Mouse (Mus musculus) MEL (cell line): ENCODE measurements around the gene Pir. TPM values are rescaled to one million over a fixed set of nuclear protein-coding genes. Genes with fewer than 3 reads are reported as not detected.

Experiments used
- DNase-seq: peaks from one replicate; pipeline ENCODE4 v3.0.0; 2011; ENCODE audit warnings: low read depth, low spot score
- H3K27ac ChIP-seq: 2 replicates; pipeline ENCODE4 v1.5.1; 2012; ENCODE audit warnings: low read depth, mild to moderate bottlenecking, control low read depth, low read length, moderate library complexity; ENCODE audit not compliant: control insufficient read depth
- H3K27me3 ChIP-seq, 2 experiments: fragments of 150-350 bp in 1 of 2; sonication (generic) in 1 of 2; 2 replicates each; pipeline ENCODE4 v1.6.1; 2012; ENCODE audit warnings: low read length in 2 of 2, mild to moderate bottlenecking in 2 of 2, improper control_type of control experiment in 1 of 2, moderate library complexity in 1 of 2; ENCODE audit not compliant: insufficient read depth in 2 of 2, control insufficient read depth in 1 of 2
- H3K36me3 ChIP-seq, 2 experiments: 2 replicates each; pipeline ENCODE4 v1.6.1; 2012 to 2014; ENCODE audit warnings: low read length in 2 of 2, improper control_type of control experiment in 1 of 2, inconsistent platforms in 1 of 2, mild to moderate bottlenecking in 1 of 2; ENCODE audit not compliant: insufficient read depth in 2 of 2, control insufficient read depth in 1 of 2
- H3K4me1 ChIP-seq, 2 experiments: fragments of 150-350 bp in 1 of 2; sonication (generic) in 1 of 2; 2 replicates each; pipeline ENCODE4 v1.6.1; 2012; ENCODE audit warnings: low read length in 2 of 2, improper control_type of control experiment in 1 of 2, mild to moderate bottlenecking in 1 of 2; ENCODE audit not compliant: insufficient read depth in 2 of 2, control insufficient read depth in 1 of 2
- H3K4me3 ChIP-seq, 2 experiments: fragments of 150-350 bp in 1 of 2; sonication (generic) in 1 of 2; 2 replicates each; pipeline ENCODE4 v1.5.1; 2012; ENCODE audit warnings: low read depth in 2 of 2, low read length in 2 of 2, mild to moderate bottlenecking in 2 of 2, moderate library complexity in 2 of 2, control low read depth in 1 of 2, improper control_type of control experiment in 1 of 2; ENCODE audit not compliant: control insufficient read depth in 1 of 2, insufficient read depth in 1 of 2
- H3K79me2 ChIP-seq: 2 replicates; pipeline ENCODE4 v1.6.1; 2012; ENCODE audit warnings: mild to moderate bottlenecking, low read length, moderate library complexity; ENCODE audit not compliant: control insufficient read depth, poor library complexity, insufficient read depth
- H3K9ac ChIP-seq: 2 replicates; pipeline ENCODE4 v1.6.1; 2012; ENCODE audit warnings: low read depth, mild to moderate bottlenecking, control low read depth, low read length, moderate library complexity; ENCODE audit not compliant: control insufficient read depth, poor library complexity, severe bottlenecking
- H3K9me3 ChIP-seq: fragments of 150-350 bp; sonication (generic); replicated peaks from 2 replicates; pipeline ENCODE4 v1.6.1; 2012; ENCODE audit warnings: mild to moderate bottlenecking, low read length, improper control_type of control experiment, moderate library complexity; ENCODE audit not compliant: insufficient read depth
- BHLHE40 ChIP-seq: IDR thresholded peaks from 2 replicates; pipeline ENCODE4 v1.6.1; 2012; ENCODE audit warnings: low read depth, mild to moderate bottlenecking, inconsistent platforms, low read length, improper control_type of control experiment, borderline replicate concordance
- E2F4 ChIP-seq: IDR thresholded peaks from 2 replicates; pipeline ENCODE4 v1.6.1; 2011; ENCODE audit warnings: low read depth, low read length, improper control_type of control experiment, borderline replicate concordance
- ELF1 ChIP-seq: IDR thresholded peaks from 2 replicates; pipeline ENCODE4 v1.6.1; 2014; ENCODE audit warnings: low read depth, mild to moderate bottlenecking, inconsistent platforms, low read length, improper control_type of control experiment, moderate library complexity
- EP300 ChIP-seq, 2 experiments: IDR thresholded peaks; 2 replicates each; pipeline ENCODE4 v1.6.1; 2011; ENCODE audit warnings: improper control_type of control experiment in 2 of 2, low read length in 2 of 2, low read depth in 1 of 2, mild to moderate bottlenecking in 1 of 2
- GATA1 ChIP-seq: IDR thresholded peaks from 2 replicates; pipeline ENCODE4 v1.6.1; 2011; ENCODE audit warnings: low read depth, low read length, improper control_type of control experiment
- JUND ChIP-seq: IDR thresholded peaks from 2 replicates; pipeline ENCODE4 v1.6.1; 2011; ENCODE audit warnings: low read depth, mild to moderate bottlenecking, improper control_type of control experiment, low read length
- MAFK ChIP-seq: IDR thresholded peaks from 2 replicates; pipeline ENCODE4 v1.6.1; 2011; ENCODE audit warnings: low read depth, mild to moderate bottlenecking, low read length, improper control_type of control experiment, borderline replicate concordance
- MAX ChIP-seq: IDR thresholded peaks from 2 replicates; pipeline ENCODE4 v1.6.1; 2011; ENCODE audit warnings: low read length, improper control_type of control experiment
- MEF2A ChIP-seq: IDR thresholded peaks from 2 replicates; pipeline ENCODE4 v1.6.1; 2014; ENCODE audit warnings: low read depth, mild to moderate bottlenecking, inconsistent platforms, low read length, improper control_type of control experiment; ENCODE audit not compliant: poor library complexity, insufficient replicate concordance, severe bottlenecking; ENCODE audit errors: extremely low read depth
- MXI1 ChIP-seq: IDR thresholded peaks from 2 replicates; pipeline ENCODE4 v1.6.1; 2011; ENCODE audit warnings: mild to moderate bottlenecking, low read depth, low read length, improper control_type of control experiment
- MYC ChIP-seq: IDR thresholded peaks from 2 replicates; pipeline ENCODE4 v1.6.1; 2011; ENCODE audit warnings: low read depth, mild to moderate bottlenecking, low read length, improper control_type of control experiment, moderate library complexity
- POLR2A ChIP-seq, 2 experiments: IDR thresholded peaks; 2 replicates each; pipeline ENCODE4 v1.6.1; 2011 to 2012; ENCODE audit warnings: low read length in 2 of 2, mild to moderate bottlenecking in 2 of 2, control low read depth in 1 of 2, improper control_type of control experiment in 1 of 2, low read depth in 1 of 2, moderate library complexity in 1 of 2; ENCODE audit not compliant: control insufficient read depth in 1 of 2, insufficient read depth in 1 of 2, poor library complexity in 1 of 2
- POLR2AphosphoS2 ChIP-seq: IDR thresholded peaks from 2 replicates; pipeline ENCODE4 v1.6.1; 2011; ENCODE audit warnings: low read length, improper control_type of control experiment
- SIN3A ChIP-seq: IDR thresholded peaks from 2 replicates; pipeline ENCODE4 v1.6.1; 2012; ENCODE audit warnings: low read length, improper control_type of control experiment, inconsistent platforms
- SMC3 ChIP-seq: IDR thresholded peaks from 2 replicates; pipeline ENCODE4 v1.6.1; 2011; ENCODE audit warnings: low read depth, low read length, improper control_type of control experiment
- TCF12 ChIP-seq: IDR thresholded peaks from 2 replicates; pipeline ENCODE4 v1.6.1; 2014; ENCODE audit warnings: low read depth, mild to moderate bottlenecking, inconsistent platforms, low read length, improper control_type of control experiment, moderate library complexity
- USF2 ChIP-seq, 2 experiments: IDR thresholded peaks; 2 replicates each; pipeline ENCODE4 v1.6.1; 2011 to 2012; ENCODE audit warnings: improper control_type of control experiment in 2 of 2, low read length in 2 of 2, borderline replicate concordance in 1 of 2, inconsistent platforms in 1 of 2, low read depth in 1 of 2, mild to moderate bottlenecking in 1 of 2; ENCODE audit not compliant: insufficient read depth in 1 of 2
- ZKSCAN1 ChIP-seq: IDR thresholded peaks from 2 replicates; pipeline ENCODE4 v1.6.1; 2012; ENCODE audit warnings: low read depth, mild to moderate bottlenecking, inconsistent platforms, low read length, improper control_type of control experiment, moderate library complexity
- ZNF384 ChIP-seq: IDR thresholded peaks from 2 replicates; pipeline ENCODE4 v1.6.1; 2012; ENCODE audit warnings: low read depth, mild to moderate bottlenecking, inconsistent platforms, low read length, improper control_type of control experiment
- polyA plus RNA-seq, 2 experiments: library from polyadenylated mRNA; stranded (reverse) in 1 of 2; unstranded in 1 of 2; fragments of >175 nt in 1 of 2; fragments of >200 nt in 1 of 2; gene quantifications; 2 replicates each; pipeline versions ENCODE4 v1.2.1 to v1.2.4; 2012; ENCODE audit warnings: low replicate concordance in 2 of 2, low read depth in 1 of 2; ENCODE audit not compliant: insufficient read length in 2 of 2, insufficient read depth in 1 of 2, missing spikeins in 1 of 2
- total RNA-seq: library from RNA; depleted of rRNA; stranded (reverse); fragments of 300-350 nt; gene quantifications from 2 replicates; pipeline ENCODE4 v1.2.3, GENCODE M21; 2012

Gene Pir
- total and polyA plus RNA-seq, 3 experiments: 2.9 to 230 (median 11.4) TPM

GRCm38 (mm10) chrX:164348937-164349336 lies 79.8 kb downstream of the Pir start:
- Histone ChIP-seq H3K27ac (no peak overlapping the region), H3K9me3 (no peaks in the 10 kb centered on the region), H3K4me3 (no peak overlapping the region), H3K27me3 (no peaks in the 10 kb centered on the region), H3K4me1 (no peaks in the 10 kb centered on the region), H3K36me3 (no peaks in the 10 kb centered on the region), H3K79me2 (no peaks in the 10 kb centered on the region), H3K9ac (no peak overlapping the region)
- no peak for DNase-seq
- no peak for TF ChIP-seq USF2 (IDR thresholded peaks at IDR 0.05; ENCODE audit: borderline replicate concordance in 1 of 2, insufficient read depth in 1 of 2, low read depth in 1 of 2, low read length in 2 of 2)
- TF ChIP-seq MAFK: no peak
- no peak for TF ChIP-seq MYC
- TF ChIP-seq EP300 (IDR thresholded peaks at IDR 0.05; ENCODE audit: low read depth in 1 of 2, low read length in 2 of 2): no peak
- no peak for TF ChIP-seq MEF2A
- no peak for TF ChIP-seq ELF1

GRCm38 (mm10) chrX:164365153-164365865 lies 96.1 kb downstream of the Pir start:
- H3K9ac ChIP-seq: no peak overlapping the region
- no peak overlapping the region for H3K4me3 ChIP-seq
- DNase-seq: no peak
- H3K9me3 ChIP-seq: no peaks in the 10 kb centered on the region
- no peak overlapping the region for H3K27ac ChIP-seq
- no peaks in the 10 kb centered on the region; a peak in 1 of 4 replicates for H3K36me3 ChIP-seq
- H3K79me2 ChIP-seq: no peaks in the 10 kb centered on the region
- no peaks in the 10 kb centered on the region for H3K27me3 ChIP-seq
- H3K4me1 ChIP-seq: no peaks in the 10 kb centered on the region
- TF ChIP-seq POLR2A (IDR thresholded peaks at IDR 0.05; ENCODE audit: control insufficient read depth in 1 of 2, insufficient read depth in 1 of 2, low read depth in 1 of 2, low read length in 2 of 2, poor library complexity in 1 of 2) (no peak), E2F4 (no peak), TCF12 (no peak), EP300 (IDR thresholded peaks at IDR 0.05; ENCODE audit: low read depth in 1 of 2, low read length in 2 of 2) (no peak), BHLHE40 (no peak), ZKSCAN1 (no peak), JUND (no peak), POLR2AphosphoS2 (no peak), MAX (no peak), MYC (no peak), SIN3A (no peak), SMC3 (no peak), MXI1 (no peak), GATA1 (no peak), USF2 (IDR thresholded peaks at IDR 0.05; ENCODE audit: borderline replicate concordance in 1 of 2, insufficient read depth in 1 of 2, low read depth in 1 of 2, low read length in 2 of 2) (no peak), ZNF384 (no peak)
- TF ChIP-seq, all 39 proteins: peak for 0
